Mouse (Mus musculus) hindbrain, postnatal 0 days (tissue): ENCODE results near the gene Nav3. TPM values are rescaled to one million over a fixed set of nuclear protein-coding genes. Genes with fewer than 3 reads are reported as not detected.

ENCODE experiments used
- ATAC-seq: fragments of 200-750 bp; cut with Nextera tagmentation; 2 replicates; pipeline ENCODE4 v1.8.0; 2017; ENCODE audit warnings: mild to moderate bottlenecking, moderate TSS enrichment, moderate library complexity
- DNase-seq: peaks from one replicate; pipeline ENCODE4 v3.0.0-alpha.2; 2015; ENCODE audit warnings: low spot score
- H3K27ac ChIP-seq: fragments of 300-500 bp; sonication (generic); 2 replicates; pipeline ENCODE4 v1.5.1; 2014; ENCODE audit warnings: mild to moderate bottlenecking
- H3K27me3 ChIP-seq: fragments of 300-500 bp; sonication (generic); 2 replicates; pipeline ENCODE4 v1.6.1; 2014; ENCODE audit warnings: low read length, mixed read lengths; ENCODE audit not compliant: insufficient read depth
- H3K36me3 ChIP-seq: fragments of 300-500 bp; sonication (generic); 2 replicates; pipeline ENCODE4 v1.6.1; 2014; ENCODE audit warnings: low read length, mixed read lengths; ENCODE audit not compliant: insufficient read depth
- H3K4me1 ChIP-seq: fragments of 300-500 bp; sonication (generic); 2 replicates; pipeline ENCODE4 v1.6.1; 2014; ENCODE audit warnings: antibody characterized with exemption, low read length, mixed read lengths; ENCODE audit not compliant: insufficient read depth
- H3K4me2 ChIP-seq: fragments of 300-500 bp; sonication (generic); 2 replicates; pipeline ENCODE4 v1.6.1; 2014; ENCODE audit warnings: low read depth, mild to moderate bottlenecking, low read length, moderate library complexity, mixed read lengths
- H3K4me3 ChIP-seq: fragments of 300-500 bp; sonication (generic); 2 replicates; pipeline ENCODE4 v1.5.1; 2014; ENCODE audit warnings: low read length
- H3K9ac ChIP-seq: fragments of 300-500 bp; sonication (generic); replicated peaks from 2 replicates; pipeline ENCODE4 v1.6.1; 2014; ENCODE audit warnings: mild to moderate bottlenecking, low read length, moderate library complexity, mixed read lengths
- H3K9me3 ChIP-seq: fragments of 300-500 bp; sonication (generic); 2 replicates; pipeline ENCODE4 v1.6.1; 2016; ENCODE audit warnings: low read length, mixed read lengths
- CTCF ChIP-seq: IDR thresholded peaks from 2 replicates; pipeline ENCODE4 v1.5.1; 2016; ENCODE audit warnings: antibody characterized with exemption, control low read depth, low read depth
- WGBS: fragments of 180-500 bp; shearing (Covaris S2); extraction: QIAGEN DNeasy Blood & Tissue Kit; methylation state at CpG from one replicate; pipeline ENCODE4 v1.1.7; 2014; 5-methylcytosine and 5-hydroxymethylcytosine counted together
- polyA plus RNA-seq: library from polyadenylated mRNA; unstranded; fragments of >200 nt; fragmentation: Nextera tagmentation; extraction: Ambion mirVana; gene quantifications from 2 replicates; pipeline ENCODE4 v1.2.1, GENCODE M21; 2015
- total RNA-seq: library from RNA; depleted of rRNA; stranded (reverse); fragments of >200 nt; gene quantifications from 2 replicates; pipeline ENCODE4 v1.2.3, GENCODE M21; 2014

Nav3 gene
- total and polyA plus RNA-seq, 2 experiments from 2014 or later, result 18.2 to 98.1 TPM

DNA sequence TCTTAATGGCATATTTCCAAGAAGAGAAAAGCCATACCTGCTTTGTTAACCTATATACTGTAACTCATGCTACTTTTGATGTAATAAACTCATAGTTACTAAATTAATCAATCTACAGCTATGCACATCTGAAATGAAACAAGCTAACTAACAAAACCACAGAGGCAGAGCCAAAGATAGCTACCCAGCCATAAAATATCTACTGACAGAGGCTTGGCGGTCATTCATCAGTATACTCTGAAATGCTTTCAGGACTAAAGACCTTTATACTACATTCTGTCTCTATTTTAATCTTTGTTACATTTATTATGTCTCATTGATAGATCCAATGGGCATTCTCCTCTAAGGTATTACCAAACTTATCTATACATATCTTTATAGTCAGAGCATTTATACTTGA, 185.4 kb downstream of the Nav3 start:
- no peak overlapping the region for H3K9ac ChIP-seq
- no peak overlapping the region for H3K4me3 ChIP-seq
- ATAC-seq, result no peak
- H3K27me3 ChIP-seq, result no peaks in the 10 kb centered on the region
- no peak overlapping the region for H3K27ac ChIP-seq
- TF ChIP-seq CTCF, result no peak
- no peaks in the 10 kb centered on the region for H3K4me1 ChIP-seq
- no peaks in the 10 kb centered on the region for H3K9me3 ChIP-seq
- DNase-seq, result no peak
- 83% methylated on average over 1 of the region's 1 CpGs for WGBS
- H3K36me3 ChIP-seq, result no peaks in the 10 kb centered on the region
- H3K4me2 ChIP-seq, result no peak overlapping the region

DNA sequence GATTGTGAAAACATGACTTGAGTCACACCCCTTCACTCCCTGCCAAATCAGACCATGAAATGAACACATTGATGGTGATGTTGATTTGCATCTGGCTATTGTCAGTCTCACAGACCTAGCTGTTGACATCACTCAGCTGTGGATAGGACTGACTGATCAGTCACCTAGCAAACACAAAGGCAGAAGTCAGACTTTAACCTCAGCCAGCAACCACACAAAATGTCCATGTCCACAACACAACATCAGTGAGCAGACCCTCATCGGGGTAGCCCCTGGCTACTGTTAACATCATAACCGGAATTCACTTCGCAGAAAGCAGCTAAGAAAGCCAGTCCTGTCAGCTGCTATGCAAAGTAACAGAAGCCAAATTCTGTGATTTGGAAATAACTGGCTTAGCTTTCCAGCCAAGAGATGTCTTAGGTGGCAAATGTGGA, 213.9 kb downstream of the Nav3 start:
- ATAC-seq (peak; percentile 75), DNase-seq (peak; percentile 53)
- no peak for TF ChIP-seq CTCF
- Histone ChIP-seq H3K27me3 (no peaks in the 10 kb centered on the region), H3K9me3 (no peaks in the 10 kb centered on the region), H3K36me3 (no peaks in the 10 kb centered on the region), H3K4me3 (no peak overlapping the region), H3K9ac (no peak overlapping the region), H3K27ac (peak overlapping the region; percentile 32; the same call in 1 of the 2 replicates), H3K4me2 (no peak overlapping the region), H3K4me1 (no peaks in the 10 kb centered on the region; the same call in 1 of the 2 replicates)
- 19% methylated on average over 3 of the region's 3 CpGs for WGBS

DNA sequence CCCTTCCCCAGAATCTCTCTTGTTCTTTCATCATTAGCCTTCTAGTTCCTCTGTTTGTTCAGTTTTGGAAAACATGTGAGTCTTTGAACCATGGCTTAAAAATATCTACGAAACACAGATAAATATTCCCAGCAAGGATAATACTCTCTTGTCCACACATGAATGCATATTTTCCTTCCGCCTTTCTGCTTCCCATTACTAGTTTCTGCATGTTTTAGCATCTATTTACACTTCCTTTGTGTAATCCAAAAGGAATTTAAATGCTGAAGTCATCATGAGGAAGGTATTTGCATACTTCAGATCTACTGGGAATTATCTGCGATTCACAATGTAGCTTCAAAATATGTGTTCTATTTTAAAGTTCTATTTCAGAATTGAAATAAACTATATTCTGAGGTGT, 215.3 kb downstream of the Nav3 start:
- no peak overlapping the region for H3K27ac ChIP-seq
- no peak overlapping the region for H3K4me3 ChIP-seq
- no peak for TF ChIP-seq CTCF
- H3K4me2 ChIP-seq, result no peak overlapping the region
- ATAC-seq, result no peak
- WGBS, result 45% methylated on average over 3 of the region's 3 CpGs
- H3K4me1 ChIP-seq, result no peaks in the 10 kb centered on the region; the same call in 1 of the 2 replicates
- no peaks in the 10 kb centered on the region for H3K36me3 ChIP-seq
- no peak overlapping the region for H3K9ac ChIP-seq
- no peaks in the 10 kb centered on the region for H3K27me3 ChIP-seq
- no peaks in the 10 kb centered on the region for H3K9me3 ChIP-seq
- DNase-seq, result no peak

DNA sequence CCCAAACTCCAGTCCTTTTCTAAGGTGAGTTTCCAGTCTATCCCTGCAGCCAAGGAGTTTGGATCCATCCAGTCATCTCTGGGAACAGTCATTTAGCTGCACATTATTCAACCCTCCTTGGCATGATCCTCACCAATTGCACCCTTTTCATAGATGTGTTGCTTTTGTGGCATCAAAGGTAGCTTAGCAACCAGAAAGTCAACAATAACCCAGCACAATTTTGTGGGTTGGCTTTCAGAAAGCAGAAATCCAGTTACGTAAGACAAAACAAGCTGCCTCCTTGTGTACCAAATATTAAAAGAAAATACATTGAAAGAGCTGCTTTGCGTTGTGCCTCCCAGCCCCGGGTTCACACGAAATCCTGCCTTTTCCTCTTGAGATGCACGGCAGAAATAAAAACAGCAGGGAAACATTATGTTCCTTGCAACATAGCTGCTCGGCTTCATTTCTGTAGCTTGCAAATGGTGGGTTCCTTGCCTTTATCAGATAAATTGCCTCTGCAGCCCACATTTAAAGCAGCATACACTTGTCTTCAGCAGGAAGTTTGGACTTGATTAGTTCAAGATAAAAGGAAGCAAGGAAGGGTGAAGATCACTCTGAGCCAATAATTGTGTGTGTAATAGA, 222.6 kb downstream of the Nav3 start:
- DNase-seq (peak; percentile 40), ATAC-seq (peak; percentile 56; the same call in 1 of the 2 replicates)
- no peak for TF ChIP-seq CTCF
- 41% methylated on average over 6 of the region's 6 CpGs for WGBS
- Histone ChIP-seq H3K4me1 (no peaks in the 10 kb centered on the region), H3K9me3 (no peaks in the 10 kb centered on the region), H3K36me3 (no peaks in the 10 kb centered on the region), H3K9ac (no peak overlapping the region), H3K27ac (peak overlapping the region; percentile 60; the same call in 1 of the 2 replicates), H3K4me3 (no peak overlapping the region), H3K4me2 (peak overlapping the region; percentile 33), H3K27me3 (no peaks in the 10 kb centered on the region)

DNA sequence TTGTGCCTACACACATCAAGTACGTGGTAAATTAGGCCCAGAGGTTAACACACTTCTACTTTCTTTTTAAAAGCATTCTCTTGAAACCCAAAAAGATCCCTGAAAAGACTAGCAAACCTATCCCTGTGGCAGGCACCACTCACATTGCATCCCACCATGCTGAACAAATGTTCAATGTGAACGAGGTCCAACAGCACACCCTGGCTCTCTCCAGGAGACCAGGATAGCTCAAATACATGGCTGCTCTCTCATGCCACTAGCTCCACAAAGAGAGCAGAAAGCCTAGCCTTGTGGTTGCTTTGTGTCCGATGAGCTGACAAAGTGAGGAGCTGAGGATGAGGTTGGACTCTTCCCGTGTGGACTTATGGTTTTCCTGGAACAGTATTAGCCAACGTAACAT, 249.6 kb downstream of the Nav3 start:
- H3K4me3 ChIP-seq, result no peak overlapping the region
- WGBS, result 81% methylated on average over 5 of the region's 5 CpGs
- no peaks in the 10 kb centered on the region for H3K27me3 ChIP-seq
- DNase-seq (no peak), ATAC-seq (no peak)
- H3K27ac ChIP-seq, result no peak overlapping the region
- H3K9ac ChIP-seq, result no peak overlapping the region
- no peak overlapping the region for H3K4me2 ChIP-seq
- no peak for TF ChIP-seq CTCF
- no peaks in the 10 kb centered on the region for H3K36me3 ChIP-seq
- no peaks in the 10 kb centered on the region for H3K4me1 ChIP-seq
- H3K9me3 ChIP-seq, result no peaks in the 10 kb centered on the region

DNA sequence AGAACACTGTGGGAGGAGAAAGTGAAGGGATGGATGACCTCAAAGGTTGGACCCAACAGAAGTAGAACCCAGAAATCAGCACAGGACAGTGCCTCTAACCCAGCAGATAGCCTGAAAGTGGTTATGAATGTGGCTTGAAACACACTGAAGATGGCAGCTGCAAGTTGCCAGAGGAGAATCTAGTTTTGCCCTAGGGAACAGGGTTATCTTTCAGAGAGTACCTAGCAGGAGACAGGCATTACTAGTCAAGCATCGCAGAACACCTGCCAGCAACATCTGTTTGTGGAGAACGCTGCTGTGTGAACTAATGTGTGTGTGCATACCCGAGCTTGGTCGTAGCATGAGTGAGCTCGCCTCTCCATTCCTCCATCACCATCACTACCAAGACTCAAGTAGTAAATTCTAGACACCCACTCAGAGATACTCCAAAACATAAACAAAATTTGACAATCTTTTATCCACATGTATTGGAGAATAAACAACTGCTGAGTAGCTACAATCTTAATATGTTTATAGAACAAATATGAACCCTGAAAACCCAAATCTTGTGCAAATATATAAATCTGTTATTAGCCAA, 251.8 kb downstream of the Nav3 start:
- H3K9me3 ChIP-seq, result no peaks in the 10 kb centered on the region
- DNase-seq (no peak), ATAC-seq (no peak)
- H3K9ac ChIP-seq, result no peak overlapping the region
- no peaks in the 10 kb centered on the region for H3K27me3 ChIP-seq
- no peak overlapping the region for H3K4me3 ChIP-seq
- no peak for TF ChIP-seq CTCF
- H3K27ac ChIP-seq, result no peak overlapping the region
- H3K4me2 ChIP-seq, result no peak overlapping the region
- H3K36me3 ChIP-seq, result no peaks in the 10 kb centered on the region
- 78% methylated on average over 5 of the region's 5 CpGs for WGBS
- H3K4me1 ChIP-seq, result no peaks in the 10 kb centered on the region

DNA sequence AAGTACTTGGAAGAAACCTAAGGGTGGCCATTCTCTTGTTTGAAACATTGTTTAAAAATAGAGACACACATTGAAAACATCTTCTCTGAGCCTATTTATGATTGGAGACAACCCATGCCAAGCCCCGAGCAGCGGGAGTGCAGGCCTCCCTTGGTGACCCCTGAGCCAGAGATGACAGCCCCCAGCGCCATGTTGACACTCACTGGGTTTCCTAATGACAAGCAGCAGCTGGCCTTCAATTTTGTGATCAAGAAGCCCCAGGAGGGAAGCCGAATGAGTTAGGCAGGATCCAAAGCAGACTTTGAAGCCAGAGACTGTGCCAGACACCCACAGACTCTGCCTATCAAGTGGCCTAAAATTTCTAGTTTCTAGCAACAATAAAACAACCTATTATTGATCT, 263.1 kb downstream of the Nav3 start:
- H3K27me3 ChIP-seq, result no peaks in the 10 kb centered on the region

More for the DNA sequence above, 263.1 kb downstream of the Nav3 start:
- Histone ChIP-seq H3K4me1 (peaks cover 10% of the 10 kb centered on the region; the same call in 1 of the 2 replicates), H3K9me3 (no peaks in the 10 kb centered on the region), H3K9ac (no peak overlapping the region), H3K36me3 (no peaks in the 10 kb centered on the region), H3K4me2 (peak overlapping the region; percentile 24; the same call in 1 of the 2 replicates), H3K27ac (peak overlapping the region; percentile 58), H3K4me3 (no peak overlapping the region)
- no peak for TF ChIP-seq CTCF
- DNase-seq (peak; percentile 56), ATAC-seq (peak; percentile 58; the same call in 1 of the 2 replicates)
- 14% methylated on average over 4 of the region's 4 CpGs for WGBS
